Mouse (Mus musculus) v-Abl transformed pro-B cells (cell line): ENCODE measurements around the gene Gm572.

Experiments
- in situ Hi-C, 2 experiments: fragments of 400-800 bp; cut with MboI; formaldehyde crosslinking; loops; one replicate each; pipeline ENCODE4 v1.15.1; 2025; ENCODE audit not compliant: unreplicated experiment in 2 of 2

The Gm572 gene

GRCm38 (mm10) chr4:148643291-148644156 is at the start of gene Gm572:
Gene Gm572 (plus strand): TSS chr4:148643317.
- in situ Hi-C loops: no loop called here

DNA sequence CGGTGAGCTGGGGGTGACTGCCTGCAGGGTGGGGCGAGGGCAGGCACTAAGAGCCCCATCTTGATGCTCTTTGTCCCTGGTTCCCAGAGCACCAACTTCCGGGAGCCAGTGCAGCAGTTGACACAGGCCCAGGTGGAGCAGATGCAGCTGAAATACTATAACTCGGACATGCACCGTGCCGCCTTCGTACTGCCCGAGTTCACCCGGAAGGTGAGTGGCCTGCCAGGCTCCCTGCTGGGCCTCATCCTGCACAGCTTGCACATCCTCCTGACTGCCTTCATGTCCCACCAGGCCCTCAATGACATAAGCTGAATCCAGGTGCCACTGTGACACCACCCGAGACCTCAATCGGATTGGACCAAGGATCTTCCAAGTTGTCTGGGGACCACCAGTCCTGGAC is 49.1 kb upstream of the Gm572 start:
- in situ Hi-C loops: no loop called here

- in situ Hi-C loops: no loop called here
These were observed 47.2 kb upstream of the Gm572 start for GRCm38 (mm10) chr4:148595916-148596315.

- in situ Hi-C loops: no loop called here
These were observed 46.4 kb upstream of the Gm572 start for GRCm38 (mm10) chr4:148596731-148597130.

GRCm38 (mm10) chr4:148598826-148599225 is 44.3 kb upstream of the Gm572 start:
- in situ Hi-C loops: no loop called here

GRCm38 (mm10) chr4:148600316-148600715 is 42.8 kb upstream of the Gm572 start:
- in situ Hi-C loops: loop anchor here (5.0 to 25.0 kb wide), 4 partner anchors 46 to 646 kb away; partner anchors contain the start of gene Exosc10 (in 1 of the 2)

DNA sequence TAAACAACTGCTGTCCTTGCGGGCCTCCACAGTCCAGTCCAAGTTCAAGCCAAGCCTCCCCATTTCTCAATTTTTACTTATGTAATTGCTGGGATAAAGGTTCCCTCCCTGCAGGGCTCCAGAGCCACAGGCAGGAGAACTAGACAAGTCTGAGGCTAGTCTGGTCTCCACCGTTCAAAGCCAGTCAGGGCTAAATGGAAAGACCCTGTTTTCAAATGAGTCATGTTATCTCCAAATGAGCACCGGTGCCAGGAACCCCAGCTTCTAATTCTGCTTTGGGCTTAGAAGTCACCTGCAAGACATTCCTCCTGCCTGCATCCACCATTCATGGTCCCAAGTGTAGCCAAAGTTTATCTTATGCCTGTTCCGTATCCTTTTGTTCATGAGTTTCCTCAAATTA is 41.2 kb upstream of the Gm572 start:
- in situ Hi-C loops: loop anchor here (5.0 to 25.0 kb wide), 4 partner anchors 47 to 647 kb away; partner anchors contain the start of gene Exosc10 (in 1 of the 2)

GRCm38 (mm10) chr4:148602357-148603120 is 40.6 kb upstream of the Gm572 start, which contains the start of gene Masp2:
Gene Masp2 (plus strand): TSS chr4:148602554.
- in situ Hi-C loops: loop anchor here (5.0 to 25.0 kb wide), 4 partner anchors 48 to 648 kb away; partner anchors contain the start of gene Exosc10 (in 1 of the 2)

- in situ Hi-C loops: loop anchor here (5.0 to 25.0 kb wide), 4 partner anchors 49 to 649 kb away; partner anchors contain the start of gene Exosc10 (in 1 of the 2)
These were observed 39.6 kb upstream of the Gm572 start for GRCm38 (mm10) chr4:148603376-148604139.

GRCm38 (mm10) chr4:148604141-148604540 is 39.0 kb upstream of the Gm572 start:
- in situ Hi-C loops: loop anchor here (5.0 to 25.0 kb wide), 4 partner anchors 49 to 649 kb away; partner anchors contain the start of gene Exosc10 (in 1 of the 2)

GRCm38 (mm10) chr4:148604541-148605165 is 38.5 kb upstream of the Gm572 start:
- in situ Hi-C loops: loop anchor here (5.0 to 25.0 kb wide), 7 partner anchors 32 to 650 kb away; partner anchors contain the start of gene Exosc10 (in 1 of the 2)

GRCm38 (mm10) chr4:148607758-148608157 is 35.4 kb upstream of the Gm572 start:
- in situ Hi-C loops: loop anchor here (5.0 to 25.0 kb wide), 6 partner anchors 35 to 653 kb away; partner anchors contain the start of gene Exosc10 (in 1 of the 2)

DNA sequence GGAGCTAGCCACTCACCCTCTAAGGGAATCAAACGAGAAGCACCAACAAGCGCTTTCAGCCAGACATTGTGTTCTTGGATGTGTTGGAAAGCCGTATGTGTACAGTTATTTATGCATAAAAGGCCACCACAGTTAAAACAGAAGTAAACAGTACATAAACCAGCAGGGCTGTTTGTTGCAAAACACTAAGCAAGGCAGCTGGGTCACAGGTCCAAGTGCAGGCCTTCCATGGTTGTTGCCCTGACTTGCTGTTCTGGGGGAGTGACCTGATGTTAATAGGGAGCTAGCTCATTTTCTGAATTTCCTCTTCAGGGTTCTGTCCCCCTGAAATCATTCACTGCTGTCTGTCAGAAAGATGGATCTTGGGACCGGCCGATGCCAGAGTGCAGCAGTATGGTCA is 33.3 kb upstream of the Gm572 start:
- in situ Hi-C loops: loop anchor here (5.0 to 25.0 kb wide), 7 partner anchors 38 to 655 kb away; partner anchors contain the start of gene Exosc10 (in 1 of the 2)

- in situ Hi-C loops: loop anchor here (10.0 to 25.0 kb wide), 2 partner anchors 123 to 126 kb away; no protein-coding TSS in a partner anchor
These were observed 32.3 kb upstream of the Gm572 start for GRCm38 (mm10) chr4:148610631-148611364.

DNA sequence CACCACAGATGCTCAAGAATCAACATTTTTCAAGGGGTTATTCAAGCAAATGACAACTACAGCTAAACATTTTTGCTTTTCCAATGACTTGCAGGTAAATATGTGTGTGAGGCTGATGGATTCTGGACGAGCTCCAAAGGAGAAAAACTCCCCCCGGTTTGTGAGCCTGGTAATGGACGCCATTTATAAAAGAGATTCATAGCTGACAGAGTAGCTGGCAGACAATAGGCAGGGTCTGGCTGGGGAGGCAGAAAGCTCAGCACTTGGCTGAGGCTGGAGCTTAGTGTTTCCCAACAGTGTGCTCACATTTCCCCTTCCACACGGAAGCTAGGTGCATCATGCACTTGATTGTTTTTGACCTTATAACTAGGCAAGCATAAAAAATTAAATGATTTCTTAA is 30.6 kb upstream of the Gm572 start:
- in situ Hi-C loops: loop anchor here (10.0 to 25.0 kb wide), 2 partner anchors 125 to 128 kb away; no protein-coding TSS in a partner anchor

- in situ Hi-C loops: loop anchor here (10.0 to 25.0 kb wide), 2 partner anchors 126 to 129 kb away; no protein-coding TSS in a partner anchor
These were observed 29.4 kb upstream of the Gm572 start for GRCm38 (mm10) chr4:148613738-148614137.

DNA sequence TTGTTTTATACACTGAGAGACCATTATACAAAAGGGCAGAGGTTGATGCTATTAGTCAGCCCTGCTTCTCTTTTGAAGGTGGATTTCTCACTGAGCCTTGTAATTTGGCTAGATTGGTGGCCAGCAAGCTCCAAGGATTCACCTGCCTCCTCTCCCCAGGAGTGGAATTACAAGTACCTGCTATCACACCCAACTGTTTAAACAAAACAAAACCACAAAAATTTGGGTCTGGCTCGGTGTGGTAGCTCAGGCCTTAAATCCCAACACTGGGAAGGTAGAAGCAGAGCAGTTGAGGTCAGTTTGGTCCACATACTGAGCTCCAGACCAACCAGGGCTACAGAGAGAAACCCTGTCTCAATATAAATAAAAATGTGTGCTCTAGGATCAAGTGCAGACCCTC is 23.3 kb upstream of the Gm572 start:
- in situ Hi-C loops: loop anchor here (5.0 to 25.0 kb wide), 3 partner anchors 73 to 135 kb away; no protein-coding TSS in a partner anchor

GRCm38 (mm10) chr4:148620718-148621117 is 22.4 kb upstream of the Gm572 start:
- in situ Hi-C loops: loop anchor here in 1 of 2 experiments (5.0 to 25.0 kb wide), 2 partner anchors 73 to 133 kb away; no protein-coding TSS in a partner anchor
